Mouse (Mus musculus): ENCODE results near the gene Polr2h. TPM values are rescaled to one million over a fixed set of nuclear protein-coding genes. Genes with fewer than 3 reads are reported as not detected.

Gene Polr2h
- polyA plus RNA-seq, 1 experiment from 2014 or later, result 125 TPM

- peaks cover 19% of the 10 kb centered on the region for H3K36me3 ChIP-seq (ENCODE audit: control insufficient read depth, insufficient read depth, low read length)
- 0 out of 2 replicates have a peak overlapping the region, but pooled peaks have one; percentile 28 for H3K27ac ChIP-seq (ENCODE audit: low read depth)
- ATAC-seq (replicated peaks; ENCODE audit: low FRiP score, low TSS enrichment, low read depth) (peak; percentile 44), DNase-seq (ENCODE audit: low spot score) (peak; percentile 86)
- no peaks in the 10 kb centered on the region for H3K27me3 ChIP-seq (replicated peaks; ENCODE audit: control insufficient read depth, insufficient read depth, low read length)
- WGBS, result 4% methylated on average over 46 of the region's 46 CpGs
- H3K9ac ChIP-seq (ENCODE audit: low read length), result peak overlapping the region; percentile 41
- H3K4me1 ChIP-seq (replicated peaks; ENCODE audit: control insufficient read depth, insufficient read depth, low read length), result peaks cover 15% of the 10 kb centered on the region
- no peaks in the 10 kb centered on the region for H3K9me3 ChIP-seq (ENCODE audit: control insufficient read depth, low read length)
- peak overlapping the region; percentile 27 for H3K4me3 ChIP-seq (ENCODE audit: low read depth, low read length)
- peak overlapping the region; percentile 61 for H3K4me2 ChIP-seq (ENCODE audit: low read length)
These were observed 21.7 kb upstream of the Polr2h start for GRCm38 (mm10) chr16:20695622-20696323.

GRCm38 (mm10) chr16:20699266-20699665 is 18.2 kb upstream of the Polr2h start:
- Histone ChIP-seq H3K36me3 (ENCODE audit: control insufficient read depth, insufficient read depth, low read length) (peaks cover 11% of the 10 kb centered on the region; the same call in 1 of the 2 replicates), H3K9ac (ENCODE audit: low read length) (no peak overlapping the region), H3K4me2 (ENCODE audit: low read length) (no peak overlapping the region), H3K4me3 (ENCODE audit: low read depth, low read length) (no peak overlapping the region), H3K27ac (ENCODE audit: low read depth) (no peak overlapping the region), H3K27me3 (replicated peaks; ENCODE audit: control insufficient read depth, insufficient read depth, low read length) (no peaks in the 10 kb centered on the region), H3K4me1 (replicated peaks; ENCODE audit: control insufficient read depth, insufficient read depth, low read length) (peaks cover 22% of the 10 kb centered on the region), H3K9me3 (ENCODE audit: control insufficient read depth, low read length) (no peaks in the 10 kb centered on the region)
- DNase-seq (ENCODE audit: low spot score), result no peak
- 78% methylated on average over 5 of the region's 5 CpGs for WGBS
- ATAC-seq (replicated peaks; ENCODE audit: low FRiP score, low TSS enrichment, low read depth), result no peak

- WGBS, result 54% methylated on average over 5 of the region's 5 CpGs
- peaks cover 11% of the 10 kb centered on the region; the same call in 1 of the 2 replicates for H3K36me3 ChIP-seq (ENCODE audit: control insufficient read depth, insufficient read depth, low read length)
- no peaks in the 10 kb centered on the region for H3K9me3 ChIP-seq (ENCODE audit: control insufficient read depth, low read length)
- ATAC-seq (replicated peaks; ENCODE audit: low FRiP score, low TSS enrichment, low read depth), result no peak
- no peak overlapping the region for H3K4me3 ChIP-seq (ENCODE audit: low read depth, low read length)
- H3K4me1 ChIP-seq (replicated peaks; ENCODE audit: control insufficient read depth, insufficient read depth, low read length), result peaks cover 22% of the 10 kb centered on the region
- no peak overlapping the region for H3K9ac ChIP-seq (ENCODE audit: low read length)
- DNase-seq (ENCODE audit: low spot score), result no peak
- H3K27me3 ChIP-seq (replicated peaks; ENCODE audit: control insufficient read depth, insufficient read depth, low read length), result no peaks in the 10 kb centered on the region
- no peak overlapping the region for H3K4me2 ChIP-seq (ENCODE audit: low read length)
- no peak overlapping the region for H3K27ac ChIP-seq (ENCODE audit: low read depth)
These were observed 17.4 kb upstream of the Polr2h start for GRCm38 (mm10) chr16:20700036-20700435.

- 55% methylated on average over 7 of the region's 7 CpGs for WGBS
- Histone ChIP-seq H3K27ac (ENCODE audit: low read depth) (0 out of 2 replicates have a peak overlapping the region, but pooled peaks have one; percentile 33), H3K4me1 (replicated peaks; ENCODE audit: control insufficient read depth, insufficient read depth, low read length) (peaks cover 15% of the 10 kb centered on the region), H3K9me3 (ENCODE audit: control insufficient read depth, low read length) (no peaks in the 10 kb centered on the region), H3K4me2 (ENCODE audit: low read length) (no peak overlapping the region), H3K27me3 (replicated peaks; ENCODE audit: control insufficient read depth, insufficient read depth, low read length) (no peaks in the 10 kb centered on the region), H3K36me3 (ENCODE audit: control insufficient read depth, insufficient read depth, low read length) (peaks cover 23% of the 10 kb centered on the region), H3K9ac (ENCODE audit: low read length) (no peak overlapping the region; the same call in 1 of the 2 replicates), H3K4me3 (ENCODE audit: low read depth, low read length) (no peak overlapping the region)
- ATAC-seq (replicated peaks; ENCODE audit: low FRiP score, low TSS enrichment, low read depth), result no peak
- no peak for DNase-seq (ENCODE audit: low spot score)
These were observed 16.1 kb upstream of the Polr2h start for GRCm38 (mm10) chr16:20701316-20701715.

- H3K27ac ChIP-seq (ENCODE audit: low read depth), result 0 out of 2 replicates have a peak overlapping the region, but pooled peaks have one; percentile 33
- 21% methylated on average over 12 of the region's 12 CpGs for WGBS
- H3K9me3 ChIP-seq (ENCODE audit: control insufficient read depth, low read length), result no peaks in the 10 kb centered on the region
- peaks cover 15% of the 10 kb centered on the region for H3K4me1 ChIP-seq (replicated peaks; ENCODE audit: control insufficient read depth, insufficient read depth, low read length)
- H3K9ac ChIP-seq (ENCODE audit: low read length), result peak overlapping the region; percentile 10
- H3K4me3 ChIP-seq (ENCODE audit: low read depth, low read length), result no peak overlapping the region
- H3K36me3 ChIP-seq (ENCODE audit: control insufficient read depth, insufficient read depth, low read length), result peaks cover 28% of the 10 kb centered on the region
- H3K4me2 ChIP-seq (ENCODE audit: low read length), result no peak overlapping the region
- ATAC-seq (replicated peaks; ENCODE audit: low FRiP score, low TSS enrichment, low read depth) (no peak), DNase-seq (ENCODE audit: low spot score) (no peak)
- H3K27me3 ChIP-seq (replicated peaks; ENCODE audit: control insufficient read depth, insufficient read depth, low read length), result no peaks in the 10 kb centered on the region
These were observed 15.5 kb upstream of the Polr2h start for GRCm38 (mm10) chr16:20701729-20702521.

GRCm38 (mm10) chr16:20702522-20702893 is 15.0 kb upstream of the Polr2h start:
- no peaks in the 10 kb centered on the region for H3K27me3 ChIP-seq (replicated peaks; ENCODE audit: control insufficient read depth, insufficient read depth, low read length)
- H3K9me3 ChIP-seq (ENCODE audit: control insufficient read depth, low read length), result no peaks in the 10 kb centered on the region
- 14% methylated on average over 8 of the region's 8 CpGs for WGBS
- H3K9ac ChIP-seq (ENCODE audit: low read length), result peak overlapping the region; percentile 7; the same call in 1 of the 2 replicates
- no peak overlapping the region for H3K4me3 ChIP-seq (ENCODE audit: low read depth, low read length)
- DNase-seq (ENCODE audit: low spot score), result peak; percentile 81
- H3K27ac ChIP-seq (ENCODE audit: low read depth), result no peak overlapping the region
- H3K4me2 ChIP-seq (ENCODE audit: low read length), result no peak overlapping the region
- H3K36me3 ChIP-seq (ENCODE audit: control insufficient read depth, insufficient read depth, low read length), result peaks cover 34% of the 10 kb centered on the region
- peaks cover 15% of the 10 kb centered on the region for H3K4me1 ChIP-seq (replicated peaks; ENCODE audit: control insufficient read depth, insufficient read depth, low read length)
- peak; percentile 68 for ATAC-seq (replicated peaks; ENCODE audit: low FRiP score, low TSS enrichment, low read depth)

- DNase-seq (ENCODE audit: low spot score) (no peak), ATAC-seq (replicated peaks; ENCODE audit: low FRiP score, low TSS enrichment, low read depth) (no peak; the same call in 1 of the 2 replicates)
- Histone ChIP-seq H3K9ac (ENCODE audit: low read length) (no peak overlapping the region), H3K27me3 (replicated peaks; ENCODE audit: control insufficient read depth, insufficient read depth, low read length) (no peaks in the 10 kb centered on the region), H3K36me3 (ENCODE audit: control insufficient read depth, insufficient read depth, low read length) (peaks cover 40% of the 10 kb centered on the region), H3K4me1 (replicated peaks; ENCODE audit: control insufficient read depth, insufficient read depth, low read length) (peaks cover 15% of the 10 kb centered on the region), H3K4me2 (ENCODE audit: low read length) (no peak overlapping the region), H3K27ac (ENCODE audit: low read depth) (no peak overlapping the region), H3K4me3 (ENCODE audit: low read depth, low read length) (no peak overlapping the region), H3K9me3 (ENCODE audit: control insufficient read depth, low read length) (no peaks in the 10 kb centered on the region)
- WGBS, result 95% methylated on average over 10 of the region's 10 CpGs
These were observed 14.4 kb upstream of the Polr2h start for GRCm38 (mm10) chr16:20703071-20703470.

GRCm38 (mm10) chr16:20703699-20704400 is 13.6 kb upstream of the Polr2h start:
- no peak overlapping the region for H3K4me2 ChIP-seq (ENCODE audit: low read length)
- H3K9ac ChIP-seq (ENCODE audit: low read length), result no peak overlapping the region
- H3K27ac ChIP-seq (ENCODE audit: low read depth), result no peak overlapping the region
- no peak for ATAC-seq (replicated peaks; ENCODE audit: low FRiP score, low TSS enrichment, low read depth)
- H3K4me3 ChIP-seq (ENCODE audit: low read depth, low read length), result no peak overlapping the region
- peaks cover 15% of the 10 kb centered on the region for H3K4me1 ChIP-seq (replicated peaks; ENCODE audit: control insufficient read depth, insufficient read depth, low read length)
- H3K9me3 ChIP-seq (ENCODE audit: control insufficient read depth, low read length), result no peaks in the 10 kb centered on the region
- DNase-seq (ENCODE audit: low spot score), result no peak
- WGBS, result 89% methylated on average over 6 of the region's 6 CpGs
- no peaks in the 10 kb centered on the region for H3K27me3 ChIP-seq (replicated peaks; ENCODE audit: control insufficient read depth, insufficient read depth, low read length)
- peaks cover 48% of the 10 kb centered on the region for H3K36me3 ChIP-seq (ENCODE audit: control insufficient read depth, insufficient read depth, low read length)

All from intestine, embryonic 14.5 days (tissue).